Mouse (Mus musculus): Measurements from ENCODE around the gene Mup12. TPM values are rescaled to one million over a fixed set of nuclear protein-coding genes. Genes with fewer than 3 reads are reported as not detected.
"Not testable (repeated sequence)": the region's sequence is repeated elsewhere in the genome, so short reads cannot be mapped to it uniquely, and the experiment has no call there.

Mup12 gene
- polyA plus RNA-seq (2015; fragmentation: Nextera tagmentation; extraction: Ambion mirVana), result not detected in 2 replicates

DNA sequence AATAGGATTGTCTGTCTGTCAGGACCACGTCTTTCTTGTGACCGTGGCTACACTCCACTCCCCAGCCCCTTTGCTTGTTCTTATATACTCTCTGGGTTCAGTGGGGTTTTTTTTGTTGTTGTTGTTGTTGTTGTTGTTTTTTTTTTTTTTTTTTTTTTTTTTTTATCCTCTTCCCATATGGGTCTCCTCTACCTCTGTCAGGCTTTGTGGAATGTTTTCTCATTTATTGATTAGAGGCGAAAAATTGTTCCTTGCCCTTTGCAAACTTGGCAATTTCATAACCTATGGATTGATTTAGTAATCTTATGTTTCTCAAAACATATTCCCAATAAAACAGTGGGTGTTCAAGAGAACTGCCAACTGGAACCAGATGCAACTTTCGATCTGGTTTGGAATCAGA lies at the start of gene Mup12:
Gene Mup12, minus strand, starts transcription at position 101 of the 400 bp plus-strand sequence.
- H3K9ac ChIP-seq (ENCODE audit: low read depth, low read length); H3K4me1 ChIP-seq (ENCODE audit: control insufficient read depth, low read depth, low read length); H3K4me2 ChIP-seq (ENCODE audit: low read depth, low read length); H3K9me3 ChIP-seq (replicated peaks; ENCODE audit: control insufficient read depth, low read length); H3K36me3 ChIP-seq (ENCODE audit: control insufficient read depth, insufficient read depth); H3K4me3 ChIP-seq (ENCODE audit: low read depth, low read length); ATAC-seq (ENCODE audit: low read depth); H3K27me3 ChIP-seq (ENCODE audit: control insufficient read depth, insufficient read depth, low read depth, low read length); H3K27ac ChIP-seq (ENCODE audit: low read length): not testable (repeated sequence)
- WGBS (ENCODE audit: insufficient replicate concordance), result 69% methylated on average over 3 of the region's 4 CpGs

Other genes starting within 250 kb of the Mup12 start
- not detected in 2 replicates for gene Mup1, start 239.4 kb downstream of the Mup12 start, polyA plus RNA-seq (2015; fragmentation: Nextera tagmentation; extraction: Ambion mirVana)
- not detected in 2 replicates for gene Mup10, start 159.1 kb downstream of the Mup12 start, polyA plus RNA-seq (2015; fragmentation: Nextera tagmentation; extraction: Ambion mirVana)
- gene Mup11, start 78.9 kb downstream of the Mup12 start, polyA plus RNA-seq (2015; fragmentation: Nextera tagmentation; extraction: Ambion mirVana), result not detected in 2 replicates
- gene Mup22, start 80.1 kb upstream of the Mup12 start, polyA plus RNA-seq (2015; fragmentation: Nextera tagmentation; extraction: Ambion mirVana), result not detected in 2 replicates